Mouse (Mus musculus): ENCODE results near the gene Gm3415. TPM values are rescaled to one million over a fixed set of nuclear protein-coding genes. Genes with fewer than 3 reads are reported as not detected.
"Not testable (repeated sequence)": the region's sequence is repeated elsewhere in the genome, so short reads cannot be mapped to it uniquely, and the experiment has no call there.

Gene Gm3415
- total and polyA plus RNA-seq, 2 experiments from 2014 or later: not detected

GRCm38 (mm10) chr5:146572735-146573042, 16.8 kb downstream of the Gm3415 start:
- not testable (repeated sequence) for H3K27me3 ChIP-seq (ENCODE audit: insufficient read depth, low read length); H3K9me3 ChIP-seq (ENCODE audit: low read length); H3K9ac ChIP-seq; H3K4me1 ChIP-seq (ENCODE audit: insufficient read depth); ATAC-seq; H3K4me3 ChIP-seq (ENCODE audit: low read depth, low read length); H3K4me2 ChIP-seq (ENCODE audit: low read depth); H3K36me3 ChIP-seq (ENCODE audit: insufficient read depth)
- DNase-seq: peak; percentile 66
- 88% methylated on average over 4 of the region's 4 CpGs for WGBS
- peak overlapping the region; percentile 35; the same call in 1 of the 2 replicates for H3K27ac ChIP-seq (ENCODE audit: low read depth, low read length)
- TF ChIP-seq CTCF (IDR thresholded peaks at IDR 0.05; ENCODE audit: low read depth): peak; percentile 42; the same call in 1 of the 2 replicates

DNA sequence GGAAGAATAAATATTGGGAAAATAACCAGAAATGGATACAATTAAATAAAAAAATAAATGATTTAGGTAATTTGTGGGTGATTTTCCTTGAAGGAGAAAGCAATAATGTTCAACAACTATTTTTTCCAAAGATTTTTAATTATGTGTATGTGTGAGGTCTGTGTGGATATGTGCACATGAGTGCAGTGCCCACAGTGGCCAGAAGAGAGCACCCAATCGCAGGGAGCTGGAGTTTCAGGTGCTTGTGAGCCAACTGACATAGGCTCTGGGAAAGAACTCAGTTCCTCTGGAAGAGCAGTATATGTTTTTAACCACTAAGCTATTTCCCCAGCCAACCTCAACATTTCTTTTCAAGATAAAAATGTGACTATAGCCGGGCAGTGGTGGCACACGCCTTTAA, 20.7 kb downstream of the Gm3415 start:
- WGBS: 94% methylated on average over 3 of the region's 3 CpGs
- no peak for DNase-seq
- peak; percentile 24; the same call in 1 of the 2 replicates for TF ChIP-seq CTCF (IDR thresholded peaks at IDR 0.05; ENCODE audit: low read depth)

DNA sequence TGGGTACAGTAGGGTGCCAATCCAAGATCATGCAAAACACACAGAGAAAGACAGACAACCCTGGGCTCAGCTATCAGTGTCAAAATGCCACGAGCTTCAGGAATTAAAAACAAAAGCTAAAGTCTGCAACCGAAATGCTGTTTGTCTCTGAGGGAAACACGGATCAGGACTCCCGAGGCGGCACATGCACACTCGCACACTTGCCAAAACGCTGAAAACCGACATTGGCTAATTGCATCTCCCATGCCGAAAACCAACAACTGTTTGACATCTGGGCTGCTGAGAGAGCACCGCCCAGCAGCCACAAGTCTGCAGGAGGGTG, 28.2 kb downstream of the Gm3415 start:
- Histone ChIP-seq H3K27me3 (ENCODE audit: insufficient read depth, low read length) (peaks cover 5% of the 10 kb centered on the region; the same call in 1 of the 2 replicates), H3K9me3 (ENCODE audit: low read length) (no peaks in the 10 kb centered on the region), H3K27ac (ENCODE audit: low read depth, low read length) (peak overlapping the region; percentile 84), H3K4me3 (ENCODE audit: low read depth, low read length) (peak overlapping the region; percentile 78), H3K4me2 (ENCODE audit: low read depth) (peak overlapping the region; percentile 76), H3K4me1 (ENCODE audit: insufficient read depth) (peaks cover 13% of the 10 kb centered on the region), H3K36me3 (ENCODE audit: insufficient read depth) (no peaks in the 10 kb centered on the region), H3K9ac (peak overlapping the region; percentile 91)
- ATAC-seq: no peak; the same call in 1 of the 2 replicates
- whole genome bisulfite sequencing: 2% methylated on average over 10 of the region's 10 CpGs
- peak; percentile 76 for DNase-seq
- no peak for TF ChIP-seq CTCF (IDR thresholded peaks at IDR 0.05; ENCODE audit: low read depth)

More for the DNA sequence above, 20.7 kb downstream of the Gm3415 start:
- Histone ChIP-seq H3K36me3 (ENCODE audit: insufficient read depth) (no peaks in the 10 kb centered on the region), H3K27ac (ENCODE audit: low read depth, low read length) (no peak overlapping the region), H3K4me2 (ENCODE audit: low read depth) (no peak overlapping the region), H3K4me3 (ENCODE audit: low read depth, low read length) (no peak overlapping the region), H3K27me3 (ENCODE audit: insufficient read depth, low read length) (no peaks in the 10 kb centered on the region), H3K4me1 (ENCODE audit: insufficient read depth) (peaks cover 4% of the 10 kb centered on the region; the same call in 1 of the 2 replicates), H3K9me3 (ENCODE audit: low read length) (no peaks in the 10 kb centered on the region), H3K9ac (no peak overlapping the region)
- ATAC-seq: no peak

GRCm38 (mm10) chr5:146584478-146585306, 28.8 kb downstream of the Gm3415 start, which contains the start of gene Gpr12:
TSS of gene Gpr12 (minus strand) at chr5:146585239.
- Histone ChIP-seq H3K9ac (peak within 1 kb of the TSS; percentile 91), H3K27me3 (ENCODE audit: insufficient read depth, low read length) (peaks cover 5% of the 10 kb centered on the region; the same call in 1 of the 2 replicates), H3K4me3 (ENCODE audit: low read depth, low read length) (peak within 1 kb of the TSS; percentile 78), H3K9me3 (ENCODE audit: low read length) (no peaks in the 10 kb centered on the region), H3K4me1 (ENCODE audit: insufficient read depth) (peaks cover 13% of the 10 kb centered on the region), H3K4me2 (ENCODE audit: low read depth) (peak within 1 kb of the TSS; percentile 76), H3K36me3 (ENCODE audit: insufficient read depth) (no peaks in the 10 kb centered on the region), H3K27ac (ENCODE audit: low read depth, low read length) (peak within 1 kb of the TSS; percentile 84)
- ATAC-seq (peak; percentile 73), DNase-seq (peak; percentile 86)
- 2% methylated on average over 62 of the region's 64 CpGs for WGBS
- TF ChIP-seq CTCF (IDR thresholded peaks at IDR 0.05; ENCODE audit: low read depth): no peak

DNA sequence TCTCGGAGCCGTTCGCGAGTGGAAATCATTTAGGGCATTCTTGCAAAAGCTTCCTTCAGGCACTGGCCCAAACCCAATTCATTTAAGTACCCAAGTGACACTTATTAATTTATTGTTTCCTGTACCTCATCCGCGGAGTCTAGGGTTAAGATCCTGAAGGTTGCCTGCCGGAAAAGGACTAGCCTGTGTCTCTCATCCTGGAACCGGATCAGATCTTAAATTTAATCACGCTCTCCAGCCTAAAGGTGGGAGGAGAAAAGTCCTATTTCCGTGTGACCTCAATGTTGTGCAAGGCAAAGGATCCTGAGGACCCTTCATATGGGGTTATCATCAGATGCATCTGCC, 29.3 kb downstream of the Gm3415 start:
- Histone ChIP-seq H3K4me3 (ENCODE audit: low read depth, low read length) (peak overlapping the region; percentile 78), H3K27ac (ENCODE audit: low read depth, low read length) (peak overlapping the region; percentile 84), H3K9ac (peak overlapping the region; percentile 91), H3K4me1 (ENCODE audit: insufficient read depth) (peaks cover 13% of the 10 kb centered on the region), H3K4me2 (ENCODE audit: low read depth) (peak overlapping the region; percentile 76), H3K27me3 (ENCODE audit: insufficient read depth, low read length) (peaks cover 5% of the 10 kb centered on the region; the same call in 1 of the 2 replicates), H3K9me3 (ENCODE audit: low read length) (no peaks in the 10 kb centered on the region), H3K36me3 (ENCODE audit: insufficient read depth) (no peaks in the 10 kb centered on the region)
- DNase-seq: no peak
- 8% methylated on average over 10 of the region's 10 CpGs for WGBS
- no peak for ATAC-seq
- TF ChIP-seq CTCF (IDR thresholded peaks at IDR 0.05; ENCODE audit: low read depth): no peak

GRCm38 (mm10) chr5:146586357-146587070, 30.6 kb downstream of the Gm3415 start:
- Histone ChIP-seq H3K27me3 (ENCODE audit: insufficient read depth, low read length) (peaks cover 5% of the 10 kb centered on the region; the same call in 1 of the 2 replicates), H3K4me2 (ENCODE audit: low read depth) (no peak overlapping the region), H3K4me3 (ENCODE audit: low read depth, low read length) (no peak overlapping the region), H3K9ac (no peak overlapping the region), H3K36me3 (ENCODE audit: insufficient read depth) (no peaks in the 10 kb centered on the region), H3K27ac (ENCODE audit: low read depth, low read length) (no peak overlapping the region), H3K9me3 (ENCODE audit: low read length) (no peaks in the 10 kb centered on the region), H3K4me1 (ENCODE audit: insufficient read depth) (peaks cover 9% of the 10 kb centered on the region; the same call in 1 of the 2 replicates)
- 68% methylated on average over 8 of the region's 8 CpGs for WGBS
- no peak for DNase-seq
- ATAC-seq: no peak
- TF ChIP-seq CTCF (IDR thresholded peaks at IDR 0.05; ENCODE audit: low read depth): peak; percentile 34

GRCm38 (mm10) chr5:146590987-146591386, 35.1 kb downstream of the Gm3415 start:
- Histone ChIP-seq H3K36me3 (ENCODE audit: insufficient read depth) (no peaks in the 10 kb centered on the region), H3K4me1 (ENCODE audit: insufficient read depth) (no peaks in the 10 kb centered on the region), H3K4me2 (ENCODE audit: low read depth) (no peak overlapping the region), H3K4me3 (ENCODE audit: low read depth, low read length) (no peak overlapping the region), H3K9me3 (ENCODE audit: low read length) (no peaks in the 10 kb centered on the region), H3K27ac (ENCODE audit: low read depth, low read length) (no peak overlapping the region), H3K27me3 (ENCODE audit: insufficient read depth, low read length) (peaks cover 2% of the 10 kb centered on the region; the same call in 1 of the 2 replicates), H3K9ac (no peak overlapping the region; the same call in 1 of the 2 replicates)
- ATAC-seq: no peak
- TF ChIP-seq CTCF (IDR thresholded peaks at IDR 0.05; ENCODE audit: low read depth): no peak
- no peak for DNase-seq
- 25% methylated on average over 4 of the region's 4 CpGs for WGBS

All from forebrain, postnatal 0 days (tissue).